Mouse (Mus musculus): ENCODE measurements around the gene Zfp773.

GRCm38 (mm10) chr7:7108501-7108900 lies 28.1 kb downstream of the Zfp773 start:
- no peak for TF ChIP-seq ZNF384 (IDR thresholded peaks at IDR 0.05; ENCODE audit: low read depth, low read length)
- no peak for TF ChIP-seq HCFC1 (IDR thresholded peaks at IDR 0.05; ENCODE audit: borderline replicate concordance, insufficient read depth, low read length)
- no peak for TF ChIP-seq CHD2 (IDR thresholded peaks at IDR 0.05; ENCODE audit: low read depth, low read length)
